Mouse (Mus musculus): Measurements from ENCODE around the gene Abca17.
A peak's percentile ranks its signal among the peaks of the same experiment; 100 is the strongest.

- TF ChIP-seq CTCF (IDR thresholded peaks at IDR 0.05; ENCODE audit: extremely low read depth, insufficient read depth, low read length) (peak; percentile 93), POLR2A (IDR thresholded peaks at IDR 0.05; ENCODE audit: extremely low read depth, insufficient read depth, low read length) (peak; percentile 61; the same call in 1 of the 2 replicates)
Measured at GRCm38 (mm10) chr17:24351760-24352357, 991 bp upstream of the Abca17 start, which contains the start of gene Abca3.
